Mouse (Mus musculus): ENCODE data around the gene Zfp747. TPM values are rescaled to one million over a fixed set of nuclear protein-coding genes. Genes with fewer than 3 reads are reported as not detected.

The Zfp747 gene
- polyA plus RNA-seq, 1 experiment from 2014 or later: 1.8 TPM

- no peak overlapping the region for H3K4me3 ChIP-seq (replicated peaks)
- H3K9me3 ChIP-seq (replicated peaks): no peaks in the 10 kb centered on the region
- no peak overlapping the region for H3K4me2 ChIP-seq
- no peaks in the 10 kb centered on the region for H3K4me1 ChIP-seq (replicated peaks)
- no peak overlapping the region for H3K9ac ChIP-seq
- no peaks in the 10 kb centered on the region for H3K27me3 ChIP-seq
- WGBS (ENCODE audit: insufficient replicate concordance): 65% methylated on average over 2 of the region's 2 CpGs
- H3K36me3 ChIP-seq (replicated peaks): no peaks in the 10 kb centered on the region
- H3K27ac ChIP-seq (replicated peaks): no peak overlapping the region
- ATAC-seq (ENCODE audit: insufficient read depth): no peak
Observed at GRCm38 (mm10) chr7:127326685-127327084, 49.2 kb downstream of the Zfp747 start.

GRCm38 (mm10) chr7:127325550-127325949, 50.3 kb downstream of the Zfp747 start:
- WGBS (ENCODE audit: insufficient replicate concordance): 71% methylated on average over 8 of the region's 8 CpGs
- Histone ChIP-seq H3K4me3 (replicated peaks) (no peak overlapping the region), H3K27ac (replicated peaks) (no peak overlapping the region), H3K36me3 (replicated peaks) (no peaks in the 10 kb centered on the region), H3K27me3 (no peaks in the 10 kb centered on the region), H3K9me3 (replicated peaks) (no peaks in the 10 kb centered on the region), H3K4me2 (no peak overlapping the region), H3K4me1 (replicated peaks) (no peaks in the 10 kb centered on the region), H3K9ac (no peak overlapping the region)
- ATAC-seq (ENCODE audit: insufficient read depth): no peak

GRCm38 (mm10) chr7:127324944-127325343, 50.9 kb downstream of the Zfp747 start:
- H3K4me1 ChIP-seq (replicated peaks): no peaks in the 10 kb centered on the region
- H3K36me3 ChIP-seq (replicated peaks): no peaks in the 10 kb centered on the region
- no peak overlapping the region for H3K27ac ChIP-seq (replicated peaks)
- WGBS (ENCODE audit: insufficient replicate concordance): 64% methylated on average over 7 of the region's 7 CpGs
- H3K4me2 ChIP-seq: no peak overlapping the region
- ATAC-seq (ENCODE audit: insufficient read depth): no peak
- no peaks in the 10 kb centered on the region for H3K9me3 ChIP-seq (replicated peaks)
- no peak overlapping the region for H3K4me3 ChIP-seq (replicated peaks)
- no peak overlapping the region for H3K9ac ChIP-seq
- H3K27me3 ChIP-seq: no peaks in the 10 kb centered on the region

Other genes with a start within 250 kb of the Zfp747 start
- 6.7 and 6.8 TPM in 2 replicates for gene Spn, start 238.2 kb downstream of the Zfp747 start, polyA plus RNA-seq (2015; fragmentation: Nextera tagmentation; extraction: Ambion mirVana)
- gene Cd2bp2, start 180.0 kb downstream of the Zfp747 start, polyA plus RNA-seq (2015; fragmentation: Nextera tagmentation; extraction: Ambion mirVana): 18.0 and 21.5 TPM in 2 replicates
- 17.1 and 18.2 TPM in 2 replicates for gene Tbc1d10b, start 167.6 kb downstream of the Zfp747 start, polyA plus RNA-seq (2015; fragmentation: Nextera tagmentation; extraction: Ambion mirVana)
- 67.8 and 89.3 TPM in 2 replicates for gene Mylpf, start 167.2 kb downstream of the Zfp747 start, polyA plus RNA-seq (2015; fragmentation: Nextera tagmentation; extraction: Ambion mirVana)
- 6.3 and 6.8 TPM in 2 replicates for gene Zfp553, start 143.0 kb downstream of the Zfp747 start, polyA plus RNA-seq (2015; fragmentation: Nextera tagmentation; extraction: Ambion mirVana)
- 9.4 and 9.7 TPM in 2 replicates for gene Sept1, start 142.9 kb downstream of the Zfp747 start, polyA plus RNA-seq (2015; fragmentation: Nextera tagmentation; extraction: Ambion mirVana)
- 13.8 and 15.0 TPM in 2 replicates for gene Zfp771, start 131.8 kb downstream of the Zfp747 start, polyA plus RNA-seq (2015; fragmentation: Nextera tagmentation; extraction: Ambion mirVana)
- gene Dctpp1, start 115.3 kb downstream of the Zfp747 start, polyA plus RNA-seq (2015; fragmentation: Nextera tagmentation; extraction: Ambion mirVana): 74.2 and 84.8 TPM in 2 replicates
- gene Sephs2, start 102.0 kb downstream of the Zfp747 start, polyA plus RNA-seq (2015; fragmentation: Nextera tagmentation; extraction: Ambion mirVana): 162 and 175 TPM in 2 replicates
- 6.2 and 7.3 TPM in 2 replicates for gene Itgal, start 79.8 kb downstream of the Zfp747 start, polyA plus RNA-seq (2015; fragmentation: Nextera tagmentation; extraction: Ambion mirVana)
- 3.1 and 4.4 TPM in 2 replicates for gene Zfp768, start 30.5 kb downstream of the Zfp747 start, polyA plus RNA-seq (2015; fragmentation: Nextera tagmentation; extraction: Ambion mirVana)
- 1.2 and 1.5 TPM in 2 replicates for gene 9130019O22Rik, start 11.1 kb upstream of the Zfp747 start, polyA plus RNA-seq (2015; fragmentation: Nextera tagmentation; extraction: Ambion mirVana)
- 1.3 and 1.5 TPM in 2 replicates for gene E430018J23Rik, start 17.6 kb upstream of the Zfp747 start, polyA plus RNA-seq (2015; fragmentation: Nextera tagmentation; extraction: Ambion mirVana)
- gene Zfp764, start 30.8 kb upstream of the Zfp747 start, polyA plus RNA-seq (2015; fragmentation: Nextera tagmentation; extraction: Ambion mirVana): 1.3 and 1.7 TPM in 2 replicates
- 7.3 and 9.1 TPM in 2 replicates for gene Zfp688, start 46.0 kb upstream of the Zfp747 start, polyA plus RNA-seq (2015; fragmentation: Nextera tagmentation; extraction: Ambion mirVana)
- gene Zfp689, start 73.1 kb upstream of the Zfp747 start, polyA plus RNA-seq (2015; fragmentation: Nextera tagmentation; extraction: Ambion mirVana): 2.1 TPM in 2 replicates
- gene Prr14, start 83.6 kb upstream of the Zfp747 start, polyA plus RNA-seq (2015; fragmentation: Nextera tagmentation; extraction: Ambion mirVana): 19.8 and 22.4 TPM in 2 replicates
- 5.5 and 5.6 TPM in 2 replicates for gene Fbrs, start 103.1 kb upstream of the Zfp747 start, polyA plus RNA-seq (2015; fragmentation: Nextera tagmentation; extraction: Ambion mirVana)
- gene Srcap, start 135.9 kb upstream of the Zfp747 start, polyA plus RNA-seq (2015; fragmentation: Nextera tagmentation; extraction: Ambion mirVana): 15.0 and 18.9 TPM in 2 replicates
- 5.2 and 5.5 TPM in 2 replicates for gene Gm42715, start 143.5 kb upstream of the Zfp747 start, polyA plus RNA-seq (2015; fragmentation: Nextera tagmentation; extraction: Ambion mirVana)
- 2.6 and 2.7 TPM in 2 replicates for gene Tmem265, start 185.3 kb upstream of the Zfp747 start, polyA plus RNA-seq (2015; fragmentation: Nextera tagmentation; extraction: Ambion mirVana)
- 20.0 and 24.6 TPM in 2 replicates for gene Phkg2, start 197.3 kb upstream of the Zfp747 start, polyA plus RNA-seq (2015; fragmentation: Nextera tagmentation; extraction: Ambion mirVana)
- 6.4 and 8.3 TPM in 2 replicates for gene Ccdc189, start 212.5 kb upstream of the Zfp747 start, polyA plus RNA-seq (2015; fragmentation: Nextera tagmentation; extraction: Ambion mirVana)
- gene Rnf40, start 212.7 kb upstream of the Zfp747 start, polyA plus RNA-seq (2015; fragmentation: Nextera tagmentation; extraction: Ambion mirVana): 18.3 and 19.5 TPM in 2 replicates
- gene Zfp629, start 239.7 kb upstream of the Zfp747 start, polyA plus RNA-seq (2015; fragmentation: Nextera tagmentation; extraction: Ambion mirVana): 1.2 and 1.6 TPM in 2 replicates

Measured in liver, embryonic 15.5 days (tissue).